Mouse (Mus musculus) macrophage (primary cell): Measurements from ENCODE around the gene Tnik. TPM values are rescaled to one million over a fixed set of nuclear protein-coding genes. Genes with fewer than 3 reads are reported as not detected.

ENCODE experiments used
- H3K27ac ChIP-seq: fragments of 350-480 bp; formaldehyde crosslinking; 2 replicates; pipeline ENCODE4 v1.9.0; 2021
- H3K36me3 ChIP-seq: fragments of 350-480 bp; formaldehyde crosslinking; 2 replicates; pipeline ENCODE4 v1.9.0; 2021; ENCODE audit errors: inconsistent target
- H3K4me3 ChIP-seq: fragments of 350-480 bp; formaldehyde crosslinking; 2 replicates; pipeline ENCODE4 v1.9.0; 2021; ENCODE audit errors: inconsistent target
- H3K79me2 ChIP-seq: fragments of 350-480 bp; formaldehyde crosslinking; 2 replicates; pipeline ENCODE4 v1.9.0; 2021; ENCODE audit errors: inconsistent target
- WGBS: methylation state at CpG from one replicate; pipeline ENCODE4 v1.1.7; 2026; ENCODE audit warnings: inconsistent platforms; ENCODE audit not compliant: missing documents; 5-methylcytosine and 5-hydroxymethylcytosine counted together
- polyA plus RNA-seq: library from polyadenylated mRNA; stranded (reverse); fragments of 250-400 nt; gene quantifications from 3 replicates; pipeline ENCODE4 v1.2.4, GENCODE M21; 2018; ENCODE audit warnings: inconsistent platforms

Gene Tnik
- polyA plus RNA-seq, 1 experiment from 2014 or later, result 0.20 TPM

DNA sequence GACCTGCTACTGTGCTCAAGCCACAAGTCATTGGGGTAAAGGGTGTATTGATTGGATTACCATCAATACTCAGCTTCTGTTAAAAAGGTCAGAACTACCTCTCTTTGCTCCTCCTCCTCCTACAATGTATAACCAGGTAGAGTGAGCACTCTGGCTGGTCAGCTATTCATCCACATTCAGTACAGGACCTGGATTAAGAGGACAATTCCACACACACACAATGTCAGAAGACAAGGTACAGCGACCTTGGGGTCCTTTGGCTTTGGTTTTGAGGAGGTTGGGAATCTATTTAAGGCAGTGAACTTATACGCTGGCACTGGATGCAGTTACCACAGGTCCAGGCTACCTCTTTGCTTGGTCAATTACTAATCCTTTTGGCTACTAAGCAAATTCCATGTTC lies 434.8 kb downstream of the Tnik start, which contains the start of gene Slc2a2:
Gene Slc2a2 (plus strand): TSS at position 107 of the 400 bp plus-strand sequence.
- no peaks in the 10 kb centered on the region for H3K36me3 ChIP-seq
- H3K79me2 ChIP-seq, result no peaks in the 10 kb centered on the region
- H3K4me3 ChIP-seq, result no peak within 1 kb of the TSS
- 88% methylated on average over 2 of the region's 2 CpGs for WGBS
- no peak within 1 kb of the TSS for H3K27ac ChIP-seq

DNA sequence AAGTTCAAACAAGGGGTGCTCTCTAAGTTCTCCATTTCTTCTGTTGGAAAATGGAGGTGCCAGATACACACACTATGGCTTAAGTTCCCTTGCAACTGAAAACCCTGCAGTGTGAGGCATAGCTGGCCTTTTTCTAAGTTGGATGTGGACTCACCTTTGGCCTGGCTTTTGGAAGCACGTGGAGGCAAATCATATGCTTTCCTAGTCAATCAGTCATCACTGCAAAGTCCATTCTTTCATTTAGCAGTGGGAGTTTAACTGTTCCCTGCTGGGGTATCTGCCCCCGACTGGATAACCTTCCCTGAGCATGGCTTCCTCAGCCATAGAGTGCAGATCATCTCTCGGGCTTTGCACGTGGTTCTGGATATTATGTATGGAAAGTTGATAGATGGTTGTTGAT lies 436.6 kb downstream of the Tnik start:
- Histone ChIP-seq H3K27ac (no peak overlapping the region), H3K4me3 (no peak overlapping the region), H3K79me2 (no peaks in the 10 kb centered on the region), H3K36me3 (no peaks in the 10 kb centered on the region)
- 89% methylated on average over 4 of the region's 4 CpGs for WGBS

- H3K27ac ChIP-seq, result no peak overlapping the region
- no peaks in the 10 kb centered on the region for H3K79me2 ChIP-seq
- WGBS, result 36% methylated on average over 10 of the region's 10 CpGs
- H3K4me3 ChIP-seq, result no peak overlapping the region
- no peaks in the 10 kb centered on the region for H3K36me3 ChIP-seq
Measured at GRCm38 (mm10) chr3:28705522-28706137, 442.6 kb downstream of the Tnik start.

GRCm38 (mm10) chr3:28706736-28707135 lies 443.7 kb downstream of the Tnik start:
- no peak overlapping the region for H3K4me3 ChIP-seq
- no peaks in the 10 kb centered on the region for H3K36me3 ChIP-seq
- WGBS, result 75% methylated on average over 4 of the region's 4 CpGs
- no peaks in the 10 kb centered on the region for H3K79me2 ChIP-seq
- no peak overlapping the region for H3K27ac ChIP-seq

GRCm38 (mm10) chr3:28709740-28710139 lies 446.7 kb downstream of the Tnik start:
- Histone ChIP-seq H3K36me3 (no peaks in the 10 kb centered on the region), H3K79me2 (no peaks in the 10 kb centered on the region), H3K27ac (no peak overlapping the region), H3K4me3 (no peak overlapping the region)
- 53% methylated on average over 1 of the region's 1 CpGs for WGBS

GRCm38 (mm10) chr3:28713913-28714698 lies 451.1 kb downstream of the Tnik start:
- H3K79me2 ChIP-seq, result no peaks in the 10 kb centered on the region
- no peak overlapping the region for H3K27ac ChIP-seq
- H3K36me3 ChIP-seq, result no peaks in the 10 kb centered on the region
- 76% methylated on average over 7 of the region's 7 CpGs for WGBS
- H3K4me3 ChIP-seq, result no peak overlapping the region

DNA sequence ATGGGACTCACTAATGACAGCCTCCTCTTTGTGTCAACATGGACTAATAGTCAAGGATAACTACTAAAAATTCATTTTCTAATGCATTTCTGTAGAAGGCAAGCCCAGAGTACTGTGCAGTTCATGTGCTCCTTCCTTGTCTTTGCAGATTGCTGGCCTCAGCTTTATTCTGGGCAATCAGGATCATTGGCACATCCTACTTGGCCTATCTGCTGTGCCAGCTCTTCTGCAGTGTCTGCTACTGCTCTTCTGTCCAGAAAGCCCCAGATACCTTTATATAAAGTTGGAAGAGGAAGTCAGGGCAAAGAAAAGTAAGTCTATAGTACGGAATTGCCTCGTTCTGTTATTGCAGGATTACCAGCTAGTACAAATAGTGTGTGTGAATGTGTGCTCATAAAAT lies 455.5 kb downstream of the Tnik start:
- no peaks in the 10 kb centered on the region for H3K36me3 ChIP-seq
- no peaks in the 10 kb centered on the region for H3K79me2 ChIP-seq
- WGBS, result 77% methylated on average over 2 of the region's 2 CpGs
- no peak overlapping the region for H3K4me3 ChIP-seq
- no peak overlapping the region for H3K27ac ChIP-seq

DNA sequence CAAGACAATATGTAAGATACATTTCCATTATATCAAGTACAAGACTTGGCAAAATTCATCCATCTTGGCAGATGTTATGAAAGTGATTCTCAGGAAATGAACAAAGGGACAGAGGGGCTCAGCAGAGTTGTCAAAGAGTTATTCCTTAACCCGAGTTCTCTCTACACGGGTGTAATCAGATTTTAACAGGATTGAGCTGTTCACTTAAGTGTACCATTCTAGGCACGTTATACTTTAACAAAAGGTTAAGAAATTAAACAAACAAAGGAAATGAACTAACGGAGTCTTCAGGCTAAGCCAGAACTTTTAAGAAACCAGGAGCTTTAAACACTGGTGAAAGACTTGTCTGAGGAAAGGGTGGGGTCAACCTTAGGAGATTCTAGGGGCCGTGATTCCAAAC lies 458.2 kb downstream of the Tnik start:
- Histone ChIP-seq H3K36me3 (no peaks in the 10 kb centered on the region), H3K4me3 (no peak overlapping the region), H3K27ac (no peak overlapping the region), H3K79me2 (no peaks in the 10 kb centered on the region)
- 89% methylated on average over 5 of the region's 5 CpGs for WGBS

- no peak overlapping the region for H3K27ac ChIP-seq
- no peaks in the 10 kb centered on the region for H3K79me2 ChIP-seq
- H3K36me3 ChIP-seq, result no peaks in the 10 kb centered on the region
- 67% methylated on average over 7 of the region's 7 CpGs for WGBS
- no peak overlapping the region for H3K4me3 ChIP-seq
Measured at GRCm38 (mm10) chr3:28721838-28722237, 458.8 kb downstream of the Tnik start.

DNA sequence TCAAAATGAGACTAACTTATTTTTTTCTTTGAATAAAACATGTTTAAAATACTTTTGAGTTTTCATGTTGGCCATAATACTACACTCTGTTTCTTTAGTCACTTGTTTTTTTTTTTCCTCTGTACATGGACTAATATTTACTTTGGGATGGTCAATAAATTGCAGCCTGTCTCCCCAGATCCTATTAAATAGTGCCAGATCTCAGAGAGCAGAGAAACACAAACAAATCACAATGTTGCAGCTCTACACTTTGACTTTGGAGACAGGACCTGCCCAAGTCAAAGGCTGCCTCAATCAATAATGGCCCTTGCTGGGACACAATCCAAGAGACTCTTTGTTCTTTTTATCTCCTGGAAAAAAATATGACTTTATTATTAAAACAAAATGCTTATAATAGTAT lies 459.5 kb downstream of the Tnik start:
- no peak overlapping the region for H3K27ac ChIP-seq
- no peaks in the 10 kb centered on the region for H3K36me3 ChIP-seq
- no peak overlapping the region for H3K4me3 ChIP-seq
- H3K79me2 ChIP-seq, result no peaks in the 10 kb centered on the region

- Histone ChIP-seq H3K79me2 (no peaks in the 10 kb centered on the region), H3K27ac (no peak overlapping the region), H3K36me3 (no peaks in the 10 kb centered on the region), H3K4me3 (no peak overlapping the region)
- 61% methylated on average over 6 of the region's 6 CpGs for WGBS
Measured at GRCm38 (mm10) chr3:28723534-28723933, 460.5 kb downstream of the Tnik start.

DNA sequence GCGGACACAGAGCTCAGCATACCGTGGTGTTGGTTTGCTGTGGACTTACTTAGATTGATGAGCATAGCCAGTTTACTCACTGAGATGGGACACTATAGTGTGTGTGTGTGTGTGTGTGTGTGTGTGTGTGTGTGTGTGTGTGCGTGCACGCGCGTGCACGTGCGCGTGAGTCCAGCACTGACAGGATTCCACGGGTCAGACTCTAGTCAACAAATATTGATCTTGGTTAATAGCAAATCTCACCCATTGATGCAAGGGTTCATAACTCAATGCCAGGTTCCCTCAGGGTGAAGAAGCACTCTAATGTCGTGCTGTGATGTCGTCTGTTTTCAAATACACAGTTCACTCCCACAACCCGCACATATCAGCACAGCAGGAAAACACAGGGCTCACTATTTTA lies 462.2 kb downstream of the Tnik start:
- H3K27ac ChIP-seq, result no peak overlapping the region
- no peaks in the 10 kb centered on the region for H3K79me2 ChIP-seq
- H3K4me3 ChIP-seq, result no peak overlapping the region
- no peaks in the 10 kb centered on the region for H3K36me3 ChIP-seq
- 95% methylated on average over 8 of the region's 13 CpGs for WGBS
